Mouse (Mus musculus) myocyte (in vitro differentiated cells): ENCODE measurements around the gene Fam83c.

Experiments used
- POLR2A ChIP-seq: IDR thresholded peaks from one replicate; pipeline ENCODE4 v1.6.1; 2011; ENCODE audit warnings: low read depth, mild to moderate bottlenecking, control low read depth, moderate library complexity; ENCODE audit not compliant: insufficient read length
- POLR2AphosphoS2 ChIP-seq: IDR thresholded peaks from one replicate; pipeline ENCODE4 v1.6.1; 2011; ENCODE audit warnings: low read depth, control low read depth; ENCODE audit not compliant: insufficient read length

DNA sequence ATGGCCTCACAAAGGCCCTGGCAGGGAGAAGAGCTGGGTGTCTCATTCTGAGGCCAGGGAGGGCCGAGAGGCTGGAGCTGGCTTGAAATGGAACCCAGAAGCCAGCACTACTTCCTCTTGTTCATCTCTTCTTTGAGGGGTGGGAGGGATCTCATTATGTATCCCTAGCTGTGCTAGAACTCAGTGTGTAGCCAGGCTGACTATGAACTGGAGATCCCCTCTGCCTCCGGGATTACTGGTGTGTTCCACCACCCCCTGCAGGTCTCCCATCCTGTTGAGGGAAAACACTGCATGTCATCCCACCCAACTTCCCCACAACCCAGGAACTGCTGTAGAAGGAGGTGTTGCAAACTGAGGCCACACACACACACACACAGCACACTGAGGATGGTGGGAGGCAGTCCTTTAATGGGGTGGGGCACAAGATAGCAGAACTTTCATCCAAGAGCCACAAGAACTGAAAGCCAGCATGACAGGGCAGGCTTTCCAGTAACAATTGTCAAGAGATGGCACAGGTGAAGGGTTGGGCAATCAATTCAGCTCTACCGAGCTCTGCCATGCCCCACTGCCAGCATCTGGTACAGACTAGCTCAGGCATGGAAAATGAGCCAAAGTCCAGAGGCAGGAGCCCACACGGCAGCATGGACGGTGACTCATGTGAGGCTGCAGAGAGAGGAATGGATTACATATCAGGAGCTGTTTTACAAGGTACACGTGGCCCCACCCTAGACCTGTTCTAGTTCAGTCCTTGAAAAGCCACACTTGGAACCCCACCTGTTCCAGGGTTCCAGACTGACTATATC is 15.0 kb downstream of the Fam83c start:
- TF ChIP-seq POLR2A, result no peak
- no peak for TF ChIP-seq POLR2AphosphoS2
